Mouse (Mus musculus): ENCODE measurements around the gene Gm28051.

DNA sequence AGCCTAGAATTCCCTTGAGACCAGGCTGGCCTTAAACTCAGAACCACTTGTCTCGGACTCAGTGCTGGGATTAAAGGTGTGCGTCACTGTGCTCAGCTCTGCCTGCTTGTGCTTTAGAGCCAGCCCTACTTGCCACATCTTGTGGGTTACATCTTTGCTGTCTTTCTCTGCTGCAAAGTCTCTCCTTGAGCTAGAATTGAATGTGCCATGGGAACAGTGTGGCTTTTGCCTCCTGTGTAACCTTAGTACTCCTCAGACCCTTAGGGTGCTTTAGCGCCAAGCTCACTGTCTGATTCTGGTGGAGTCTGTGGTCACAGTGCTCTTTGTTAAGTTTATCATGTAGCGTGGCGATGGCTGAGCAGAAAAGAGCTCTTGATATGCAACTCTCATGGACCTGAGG lies 15.1 kb upstream of the Gm28051 start:
- TF ChIP-seq MAX (IDR thresholded peaks at IDR 0.05): no peak
- TF ChIP-seq CTCF (IDR thresholded peaks at IDR 0.05; ENCODE audit: control insufficient read depth, insufficient read depth, insufficient read length): no peak
- TF ChIP-seq MYOG (IDR thresholded peaks at IDR 0.05; ENCODE audit: control insufficient read depth, extremely low read depth, insufficient read length): no peak

Data from C2C12 (cell line).